In the genomic region with DNA sequence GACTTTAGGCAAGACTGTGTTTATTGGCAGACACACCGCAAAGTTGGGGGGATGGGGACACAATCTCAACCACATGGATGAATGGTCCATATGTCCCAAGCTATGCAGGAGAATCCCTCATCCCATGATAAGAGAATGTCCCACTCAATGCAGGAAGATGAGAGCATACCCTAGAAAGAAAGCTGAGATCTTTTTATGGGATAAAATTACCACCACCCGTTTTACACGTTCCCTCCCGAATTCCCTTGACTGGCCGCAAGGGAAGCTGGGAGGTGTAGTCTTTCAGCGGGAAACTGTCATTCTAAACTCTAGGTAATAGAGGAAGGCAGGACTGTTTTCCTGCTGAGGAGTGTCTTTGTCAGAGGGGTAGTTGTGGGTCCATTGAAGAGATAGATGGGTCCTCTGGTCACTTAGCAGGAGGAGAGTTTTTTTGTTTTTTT, we compare ENCODE assay signal across 8 mouse cellular contexts. TPM values are rescaled to one million over a fixed set of nuclear protein-coding genes. Genes with fewer than 3 reads are reported as not detected.
DNase-seq lines count a peak whose midpoint lies in the region; ATAC-seq and TF ChIP-seq lines count a peak whose summit lies in the region.

No protein-coding gene starts in this region.

- no peaks in the 10 kb centered on the region for H3K36me3 ChIP-seq in C2C12 (ENCODE audit: control insufficient read depth, insufficient read depth)
- no peaks in the 10 kb centered on the region for H3K36me3 ChIP-seq in embryonic facial prominence, embryonic 15.5 days
- no peaks in the 10 kb centered on the region for H3K36me3 ChIP-seq in heart, embryonic 14.5 days (ENCODE audit: control insufficient read depth, insufficient read depth, low read length)
- H3K36me3 ChIP-seq in liver, embryonic 11.5 days (ENCODE audit: control insufficient read depth, insufficient read depth, low read length): no peaks in the 10 kb centered on the region
- H3K36me3 ChIP-seq in neural tube, embryonic 11.5 days (ENCODE audit: control insufficient read depth, insufficient read depth, low read length): no peaks in the 10 kb centered on the region

- peak; percentile 66 for DNase-seq in kidney, postnatal 14 days
- DNase-seq in liver, embryonic 11.5 days (ENCODE audit: low spot score): peak; percentile 51
- peak; percentile 37 for DNase-seq in neural tube, embryonic 11.5 days (ENCODE audit: low spot score)
- DNase-seq in thymus, postnatal 14 days: peak; percentile 60

- peak overlapping the region; percentile 18; the same call in 1 of the 2 replicates for H3K9ac ChIP-seq in embryonic facial prominence, embryonic 15.5 days
- H3K9ac ChIP-seq in heart, embryonic 14.5 days (ENCODE audit: low read length): peak overlapping the region; percentile 72
- H3K9ac ChIP-seq in liver, embryonic 11.5 days (ENCODE audit: low read depth, low read length): peak overlapping the region; percentile 54
- H3K9ac ChIP-seq in neural tube, embryonic 11.5 days (ENCODE audit: low read length): peak overlapping the region; percentile 56

- H3K79me2 ChIP-seq in C2C12 (ENCODE audit: control insufficient read depth, insufficient read depth): peaks cover 12% of the 10 kb centered on the region

- H3K4me2 ChIP-seq in embryonic facial prominence, embryonic 15.5 days (replicated peaks): peak overlapping the region; percentile 56
- peak overlapping the region; percentile 72 for H3K4me2 ChIP-seq in heart, embryonic 14.5 days (ENCODE audit: low read length)
- H3K4me2 ChIP-seq in liver, embryonic 11.5 days: peak overlapping the region; percentile 60
- H3K4me2 ChIP-seq in neural tube, embryonic 11.5 days (ENCODE audit: low read depth): peak overlapping the region; percentile 52

- H3K9me3 ChIP-seq in embryonic facial prominence, embryonic 15.5 days (replicated peaks): no peaks in the 10 kb centered on the region
- no peaks in the 10 kb centered on the region for H3K9me3 ChIP-seq in heart, embryonic 14.5 days (ENCODE audit: control insufficient read depth, low read length)
- no peaks in the 10 kb centered on the region for H3K9me3 ChIP-seq in liver, embryonic 11.5 days (ENCODE audit: control insufficient read depth, low read length)
- H3K9me3 ChIP-seq in neural tube, embryonic 11.5 days (ENCODE audit: control insufficient read depth, low read length): no peaks in the 10 kb centered on the region

- H3K4me3 ChIP-seq in C2C12 (ENCODE audit: insufficient read depth, poor library complexity, severe bottlenecking): peak overlapping the region; percentile 18
- H3K4me3 ChIP-seq in bone marrow, adult 2 months (replicated peaks; ENCODE audit: control insufficient read depth, low read depth, low read length): peak overlapping the region; percentile 64
- peak overlapping the region; percentile 51 for H3K4me3 ChIP-seq in embryonic facial prominence, embryonic 15.5 days (replicated peaks)
- H3K4me3 ChIP-seq in heart, embryonic 14.5 days (ENCODE audit: control insufficient read depth in 1 of 2, insufficient read depth in 1 of 2, low read depth in 1 of 2, low read length in 2 of 2): peak overlapping the region; percentile 46 to 52
- peak overlapping the region; percentile 46 for H3K4me3 ChIP-seq in liver, embryonic 11.5 days (ENCODE audit: low read depth, low read length)
- H3K4me3 ChIP-seq in neural tube, embryonic 11.5 days (ENCODE audit: low read depth, low read length): peak overlapping the region; percentile 39

- no peak for TF ChIP-seq POLR2A in bone marrow, adult 2 months (IDR thresholded peaks at IDR 0.05; ENCODE audit: borderline replicate concordance, control insufficient read depth, low read depth, low read length)

- ATAC-seq in embryonic facial prominence, embryonic 15.5 days (ENCODE audit: insufficient number of reproducible peaks, low FRiP score, low TSS enrichment, low read depth): no peak
- ATAC-seq in heart, embryonic 14.5 days (ENCODE audit: insufficient number of reproducible peaks, insufficient read depth, low FRiP score, low read depth): no peak
- no peak for ATAC-seq in liver, embryonic 11.5 days (replicated peaks; ENCODE audit: low FRiP score)
- ATAC-seq in neural tube, embryonic 11.5 days (ENCODE audit: insufficient read depth, low FRiP score, low TSS enrichment): no peak

- TF ChIP-seq CTCF in C2C12 (IDR thresholded peaks at IDR 0.05; ENCODE audit: control insufficient read depth, insufficient read depth, insufficient read length): no peak
- no peak for TF ChIP-seq CTCF in bone marrow, adult 2 months (IDR thresholded peaks at IDR 0.05; ENCODE audit: control insufficient read depth, insufficient read depth, low read length)

- no peaks in the 10 kb centered on the region for H3K27me3 ChIP-seq in C2C12 (ENCODE audit: control insufficient read depth, insufficient read depth, insufficient read length)
- H3K27me3 ChIP-seq in embryonic facial prominence, embryonic 15.5 days: no peaks in the 10 kb centered on the region
- H3K27me3 ChIP-seq in heart, embryonic 14.5 days (ENCODE audit: control insufficient read depth, insufficient read depth, low read length): no peaks in the 10 kb centered on the region
- no peaks in the 10 kb centered on the region for H3K27me3 ChIP-seq in liver, embryonic 11.5 days (replicated peaks; ENCODE audit: control insufficient read depth, insufficient read depth, low read length)
- no peaks in the 10 kb centered on the region for H3K27me3 ChIP-seq in neural tube, embryonic 11.5 days (ENCODE audit: control insufficient read depth, insufficient read depth, low read length)

- no peak overlapping the region for H3K27ac ChIP-seq in bone marrow, adult 2 months (ENCODE audit: control insufficient read depth, insufficient read depth, low read depth, low read length, poor library complexity)
- H3K27ac ChIP-seq in embryonic facial prominence, embryonic 15.5 days (replicated peaks): peak overlapping the region; percentile 75
- H3K27ac ChIP-seq in heart, embryonic 14.5 days (replicated peaks in 1 of 2; ENCODE audit: control insufficient read depth in 1 of 2, insufficient read depth in 1 of 2, low read depth in 2 of 2, low read length in 2 of 2): peak overlapping the region; percentile 7 to 37; a peak in 2 of 4 replicates
- H3K27ac ChIP-seq in liver, embryonic 11.5 days (ENCODE audit: low read depth, low read length): no peak overlapping the region; the same call in 1 of the 2 replicates
- H3K27ac ChIP-seq in neural tube, embryonic 11.5 days (ENCODE audit: low read depth, low read length): no peak overlapping the region

- no peaks in the 10 kb centered on the region; the same call in 1 of the 2 replicates for H3K4me1 ChIP-seq in bone marrow, adult 2 months (ENCODE audit: control insufficient read depth, insufficient read depth, low read length)
- peaks cover 7% of the 10 kb centered on the region; the same call in 1 of the 2 replicates for H3K4me1 ChIP-seq in embryonic facial prominence, embryonic 15.5 days
- H3K4me1 ChIP-seq in heart, embryonic 14.5 days (ENCODE audit: control insufficient read depth in 2 of 2, insufficient read depth in 2 of 2, low read length in 2 of 2): peaks cover 0 to 5% of the 10 kb centered on the region in 2 experiments; a peak in 1 of 4 replicates
- H3K4me1 ChIP-seq in liver, embryonic 11.5 days (replicated peaks; ENCODE audit: control insufficient read depth, insufficient read depth, low read length): peaks cover 2% of the 10 kb centered on the region
- peaks cover 5% of the 10 kb centered on the region; the same call in 1 of the 2 replicates for H3K4me1 ChIP-seq in neural tube, embryonic 11.5 days (ENCODE audit: control insufficient read depth, insufficient read depth, low read length)

- 2% methylated on average over 6 of the region's 6 CpGs for WGBS in bone marrow, adult 2 months
- 3% methylated on average over 6 of the region's 6 CpGs for WGBS in embryonic facial prominence, embryonic 15.5 days
- WGBS in heart, embryonic 14.5 days: 4% methylated on average over 6 of the region's 6 CpGs
- 6% methylated on average over 6 of the region's 6 CpGs for WGBS in liver, embryonic 11.5 days
- WGBS in neural tube, embryonic 11.5 days: 7% methylated on average over 6 of the region's 6 CpGs

- H3ac ChIP-seq in C2C12 (ENCODE audit: control insufficient read depth, insufficient read length, low read depth): peak overlapping the region; percentile 24

- H3K79me3 ChIP-seq in C2C12 (ENCODE audit: low read depth): peaks cover 11% of the 10 kb centered on the region

TF ChIP-seq in C2C12, 6 proteins besides CTCF, POLR2A, EP300 and RAD21 (continues in another document):
- no peak for TF ChIP-seq USF1 (IDR thresholded peaks at IDR 0.05; ENCODE audit: low read depth)
- no peak for TF ChIP-seq MYOG (IDR thresholded peaks at IDR 0.05; ENCODE audit: control insufficient read depth, extremely low read depth, insufficient read length)
- no peak for TF ChIP-seq CEBPB (IDR thresholded peaks at IDR 0.05; ENCODE audit: low read depth)

RNA-seq across cellular contexts. Expression of a gene that starts 3.7 kb away (rescaled TPM):
- polyA plus RNA-seq in C2C12 (2012; fragmentation: generic; extraction: Trizol): 3.9 TPM
- polyA plus RNA-seq in bone marrow, adult 2 months (2011; ENCODE audit: insufficient read depth, insufficient read length, low replicate concordance, missing spikeins): 18.3 and 27.6 TPM in 2 replicates
- polyA plus RNA-seq in embryonic facial prominence, embryonic 15.5 days (2015; fragmentation: Nextera tagmentation; extraction: Ambion mirVana): 14.4 and 16.9 TPM in 2 replicates
- polyA plus RNA-seq in heart, embryonic 14.5 days (2014; fragmentation: Nextera tagmentation; extraction: Ambion mirVana): 8.2 and 14.1 TPM in 2 replicates
- 13.0 and 14.1 TPM in 2 replicates for polyA plus RNA-seq in liver, embryonic 11.5 days (2014; fragmentation: Nextera tagmentation; extraction: Ambion mirVana)
- polyA plus RNA-seq in neural tube, embryonic 11.5 days (2014; fragmentation: Nextera tagmentation; extraction: Ambion mirVana): 12.1 and 12.4 TPM in 2 replicates

RNA-seq across cellular contexts. Expression of a gene that starts 5.7 kb away (rescaled TPM):
- polyA plus RNA-seq in C2C12 (2012; fragmentation: generic; extraction: Trizol): 11.6 TPM
- polyA plus RNA-seq in bone marrow, adult 2 months (2011; ENCODE audit: insufficient read depth, insufficient read length, low replicate concordance, missing spikeins): 16.5 and 26.8 TPM in 2 replicates
- polyA plus RNA-seq in embryonic facial prominence, embryonic 15.5 days (2015; fragmentation: Nextera tagmentation; extraction: Ambion mirVana): 22.2 and 23.4 TPM in 2 replicates
- 17.1 and 17.5 TPM in 2 replicates for polyA plus RNA-seq in heart, embryonic 14.5 days (2014; fragmentation: Nextera tagmentation; extraction: Ambion mirVana)
- 22.6 and 24.0 TPM in 2 replicates for polyA plus RNA-seq in liver, embryonic 11.5 days (2014; fragmentation: Nextera tagmentation; extraction: Ambion mirVana)
- polyA plus RNA-seq in neural tube, embryonic 11.5 days (2014; fragmentation: Nextera tagmentation; extraction: Ambion mirVana): 33.9 and 39.7 TPM in 2 replicates

RNA-seq across cellular contexts. Expression of a gene that starts 30.9 kb away (rescaled TPM):
- polyA plus RNA-seq in C2C12 (2012; fragmentation: generic; extraction: Trizol): 0.06 TPM
- 0.75 TPM in 1 of 2 replicates, not detected in the other for polyA plus RNA-seq in bone marrow, adult 2 months (2011; ENCODE audit: insufficient read depth, insufficient read length, low replicate concordance, missing spikeins)
- not detected in 2 replicates for polyA plus RNA-seq in embryonic facial prominence, embryonic 15.5 days (2015; fragmentation: Nextera tagmentation; extraction: Ambion mirVana)
- not detected in 2 replicates for polyA plus RNA-seq in heart, embryonic 14.5 days (2014; fragmentation: Nextera tagmentation; extraction: Ambion mirVana)
- not detected in 2 replicates for polyA plus RNA-seq in liver, embryonic 11.5 days (2014; fragmentation: Nextera tagmentation; extraction: Ambion mirVana)
- polyA plus RNA-seq in neural tube, embryonic 11.5 days (2014; fragmentation: Nextera tagmentation; extraction: Ambion mirVana): not detected in 2 replicates

Comparison
In these comparisons a context has a peak if more than half of its experiments do, and no peak if none do; other contexts are left out.
1. H3K27ac ChIP-seq: peak in embryonic facial prominence, embryonic 15.5 days (single experiment) and heart, embryonic 14.5 days (2 of 2); none in bone marrow, adult 2 months (single experiment), liver, embryonic 11.5 days (single experiment) and neural tube, embryonic 11.5 days (single experiment).
2. H3K9ac ChIP-seq: peak in every context shown above with its lines; median percentile 72 in heart, embryonic 14.5 days; 56 in neural tube, embryonic 11.5 days; 54 in liver, embryonic 11.5 days; 18 in embryonic facial prominence, embryonic 15.5 days.
3. Peak in every context shown above with its lines, with median percentiles within 50 percentile points of each other: H3K4me3 ChIP-seq, H3K4me2 ChIP-seq and DNase-seq.